Mouse (Mus musculus): Measurements from ENCODE around the gene Slc4a8. TPM values are rescaled to one million over a fixed set of nuclear protein-coding genes. Genes with fewer than 3 reads are reported as not detected.
A peak's percentile ranks its signal among the peaks of the same experiment; 100 is the strongest.
"Not testable (repeated sequence)": the region's sequence is repeated elsewhere in the genome, so short reads cannot be mapped to it uniquely, and the experiment has no call there.

Slc4a8 gene
- polyA plus RNA-seq, 1 experiment from 2014 or later, result 23.6 TPM

DNA sequence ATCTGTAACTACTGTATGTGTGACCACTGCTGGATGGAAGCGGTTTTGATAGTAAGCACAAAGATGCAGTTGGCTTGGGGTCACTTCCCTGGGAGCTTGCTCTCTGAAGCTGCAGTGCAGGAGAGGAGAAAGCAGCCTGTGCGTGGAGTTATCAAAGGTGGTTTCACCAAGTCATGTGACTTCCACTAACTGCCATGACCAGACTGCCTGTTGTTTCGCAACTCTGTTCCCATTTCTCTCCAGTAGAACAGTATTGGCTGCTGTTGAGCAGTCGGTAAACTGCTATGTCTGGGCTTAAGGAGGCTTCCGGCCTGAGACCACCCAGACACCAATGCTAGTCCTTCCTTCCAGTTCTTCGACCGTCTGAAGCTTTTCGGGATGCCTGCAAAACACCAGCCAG, 48.7 kb downstream of the Slc4a8 start:
- Histone ChIP-seq H3K27me3 (ENCODE audit: control insufficient read depth, insufficient read depth, low read length) (no peaks in the 10 kb centered on the region), H3K4me2 (replicated peaks) (no peak overlapping the region), H3K4me3 (replicated peaks; ENCODE audit: low read length) (no peak overlapping the region), H3K36me3 (replicated peaks; ENCODE audit: control insufficient read depth, insufficient read depth) (peaks cover 87% of the 10 kb centered on the region), H3K4me1 (replicated peaks; ENCODE audit: control insufficient read depth, insufficient read depth, low read length) (0 out of 2 replicates have a peak, but pooled peaks cover 4% of the 10 kb centered on the region), H3K9me3 (ENCODE audit: control insufficient read depth, low read length) (no peaks in the 10 kb centered on the region), H3K9ac (no peak overlapping the region), H3K27ac (no peak overlapping the region)
- ATAC-seq (ENCODE audit: low FRiP score) (no peak), DNase-seq (ENCODE audit: low spot score) (no peak)
- WGBS, result 92% methylated on average over 8 of the region's 8 CpGs

DNA sequence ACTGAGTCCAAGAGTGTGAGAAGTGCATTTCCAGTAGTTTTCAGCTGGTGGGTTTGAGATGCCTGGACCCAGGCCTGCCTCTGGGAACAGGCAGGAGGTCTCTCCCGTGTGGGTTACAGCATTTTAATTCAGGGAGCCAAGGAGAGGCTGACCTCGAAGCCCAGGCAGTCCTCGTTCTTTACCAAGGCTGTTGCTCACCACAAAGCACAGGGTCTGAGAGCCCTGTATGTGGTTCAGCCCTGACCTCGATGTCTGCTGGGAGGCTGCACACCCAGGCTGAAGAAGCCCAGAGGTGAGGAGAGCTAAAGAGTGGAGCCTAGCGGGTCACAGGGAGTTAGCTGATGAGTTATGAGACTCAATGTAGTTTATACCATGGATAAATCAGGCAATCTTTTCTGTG, 52.0 kb downstream of the Slc4a8 start:
- ATAC-seq (ENCODE audit: low FRiP score) (no peak), DNase-seq (ENCODE audit: low spot score) (no peak)
- Histone ChIP-seq H3K36me3 (replicated peaks; ENCODE audit: control insufficient read depth, insufficient read depth) (peaks cover 90% of the 10 kb centered on the region), H3K27ac (no peak overlapping the region), H3K27me3 (ENCODE audit: control insufficient read depth, insufficient read depth, low read length) (no peaks in the 10 kb centered on the region), H3K4me2 (replicated peaks) (no peak overlapping the region), H3K9me3 (ENCODE audit: control insufficient read depth, low read length) (no peaks in the 10 kb centered on the region), H3K4me3 (replicated peaks; ENCODE audit: low read length) (no peak overlapping the region), H3K4me1 (replicated peaks; ENCODE audit: control insufficient read depth, insufficient read depth, low read length) (0 out of 2 replicates have a peak, but pooled peaks cover 4% of the 10 kb centered on the region), H3K9ac (no peak overlapping the region)
- 64% methylated on average over 5 of the region's 5 CpGs for WGBS

DNA sequence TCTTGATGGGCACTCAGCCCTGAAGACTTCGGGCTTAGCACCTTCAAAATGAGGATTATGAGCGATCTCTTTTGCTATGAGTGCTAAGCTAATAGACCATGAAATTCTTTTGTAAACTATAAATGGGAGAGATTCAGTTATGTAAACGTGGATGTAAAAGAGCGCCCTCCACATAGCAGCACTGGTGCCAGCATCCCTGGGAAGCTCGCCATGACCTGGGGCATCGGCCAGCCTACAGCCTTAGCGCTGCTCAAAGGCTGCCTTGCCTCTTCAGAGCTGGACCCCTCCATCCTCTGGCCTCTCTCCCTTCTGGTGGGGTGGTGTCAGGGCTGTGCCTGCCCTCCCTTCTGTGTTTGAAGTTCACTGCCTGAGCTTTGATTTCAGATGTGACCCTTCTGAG, 52.5 kb downstream of the Slc4a8 start:
- Histone ChIP-seq H3K4me1 (replicated peaks; ENCODE audit: control insufficient read depth, insufficient read depth, low read length) (0 out of 2 replicates have a peak, but pooled peaks cover 4% of the 10 kb centered on the region), H3K4me2 (replicated peaks) (no peak overlapping the region), H3K27me3 (ENCODE audit: control insufficient read depth, insufficient read depth, low read length) (no peaks in the 10 kb centered on the region), H3K27ac (no peak overlapping the region), H3K4me3 (replicated peaks; ENCODE audit: low read length) (no peak overlapping the region), H3K9me3 (ENCODE audit: control insufficient read depth, low read length) (no peaks in the 10 kb centered on the region), H3K9ac (no peak overlapping the region), H3K36me3 (replicated peaks; ENCODE audit: control insufficient read depth, insufficient read depth) (peaks cover 88% of the 10 kb centered on the region)
- WGBS, result 44% methylated on average over 7 of the region's 7 CpGs
- no peak for ATAC-seq (ENCODE audit: low FRiP score)
- DNase-seq (ENCODE audit: low spot score), result no peak

DNA sequence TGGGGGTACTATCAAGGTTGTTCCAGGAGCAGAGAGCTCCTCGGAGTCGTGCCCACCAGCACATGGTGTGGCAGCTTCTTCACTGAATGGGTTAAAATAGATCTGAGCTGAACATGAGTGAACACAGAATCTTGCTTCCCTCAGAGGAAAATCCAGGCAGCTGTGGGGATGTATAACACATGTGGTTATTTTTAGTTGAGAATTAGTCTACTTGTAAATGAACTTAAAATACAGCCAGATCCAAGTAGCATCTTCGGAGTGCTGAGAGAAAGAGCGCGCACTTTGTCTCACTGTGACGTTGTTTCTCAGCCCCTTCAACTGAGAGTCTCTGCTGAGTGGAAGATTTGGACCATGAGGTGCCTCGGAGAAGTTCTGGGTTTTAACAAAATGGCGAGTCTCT, 53.8 kb downstream of the Slc4a8 start:
- H3K27me3 ChIP-seq (ENCODE audit: control insufficient read depth, insufficient read depth, low read length), result no peaks in the 10 kb centered on the region
- no peak for ATAC-seq (ENCODE audit: low FRiP score)
- H3K9me3 ChIP-seq (ENCODE audit: control insufficient read depth, low read length), result no peaks in the 10 kb centered on the region
- no peak overlapping the region for H3K9ac ChIP-seq
- 87% methylated on average over 8 of the region's 8 CpGs for WGBS
- H3K36me3 ChIP-seq (replicated peaks; ENCODE audit: control insufficient read depth, insufficient read depth), result peaks cover 76% of the 10 kb centered on the region
- H3K4me2 ChIP-seq (replicated peaks), result no peak overlapping the region
- no peak overlapping the region for H3K27ac ChIP-seq
- H3K4me1 ChIP-seq (replicated peaks; ENCODE audit: control insufficient read depth, insufficient read depth, low read length), result 0 out of 2 replicates have a peak, but pooled peaks cover 4% of the 10 kb centered on the region
- H3K4me3 ChIP-seq (replicated peaks; ENCODE audit: low read length), result no peak overlapping the region
- no peak for DNase-seq (ENCODE audit: low spot score)

DNA sequence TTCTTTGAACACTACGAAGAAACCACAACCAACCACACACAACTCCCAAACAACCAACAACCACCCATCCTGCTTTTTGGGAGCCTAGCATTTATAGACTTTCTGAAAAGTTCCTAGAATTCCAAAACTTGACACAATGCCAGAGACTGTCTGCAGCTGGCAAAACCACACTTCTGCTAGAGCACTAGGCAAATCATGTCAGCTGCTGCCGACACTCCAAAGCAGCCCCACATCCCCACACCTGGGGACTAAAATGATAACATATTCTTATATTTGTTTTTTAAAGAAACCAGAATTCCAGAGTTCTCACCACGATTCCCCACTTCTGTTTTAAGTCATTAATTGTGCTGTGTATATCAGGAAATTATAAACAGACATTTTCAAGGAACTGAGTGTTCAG, 57.3 kb downstream of the Slc4a8 start:
- Histone ChIP-seq H3K4me2 (replicated peaks) (no peak overlapping the region), H3K9me3 (ENCODE audit: control insufficient read depth, low read length) (no peaks in the 10 kb centered on the region), H3K36me3 (replicated peaks; ENCODE audit: control insufficient read depth, insufficient read depth) (peaks cover 40% of the 10 kb centered on the region), H3K27me3 (ENCODE audit: control insufficient read depth, insufficient read depth, low read length) (no peaks in the 10 kb centered on the region; the same call in 1 of the 2 replicates), H3K4me3 (replicated peaks; ENCODE audit: low read length) (no peak overlapping the region), H3K9ac (no peak overlapping the region), H3K27ac (no peak overlapping the region), H3K4me1 (replicated peaks; ENCODE audit: control insufficient read depth, insufficient read depth, low read length) (0 out of 2 replicates have a peak, but pooled peaks cover 4% of the 10 kb centered on the region)
- WGBS, result 95% methylated on average over 3 of the region's 3 CpGs
- ATAC-seq (ENCODE audit: low FRiP score) (no peak), DNase-seq (ENCODE audit: low spot score) (no peak)

DNA sequence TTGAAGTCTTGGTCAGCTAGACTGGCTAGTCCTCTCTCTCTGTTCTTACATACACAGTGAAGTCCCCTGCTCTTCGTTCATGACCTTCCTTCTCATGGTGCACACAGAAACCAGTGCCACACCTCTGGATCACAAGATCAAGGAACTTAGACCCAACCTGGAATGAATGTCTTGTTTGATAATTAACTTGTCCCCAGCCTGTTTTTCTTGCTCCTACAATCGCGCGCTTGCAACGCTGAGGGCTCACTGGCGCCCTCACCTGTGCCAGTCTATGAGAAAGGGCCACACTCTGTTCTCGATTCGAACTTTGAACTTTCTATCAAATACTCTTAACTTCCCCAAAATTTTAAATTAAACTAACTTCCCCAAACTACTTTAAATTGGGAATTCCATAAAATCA, 60.3 kb downstream of the Slc4a8 start:
- Histone ChIP-seq H3K9me3 (ENCODE audit: control insufficient read depth, low read length) (no peaks in the 10 kb centered on the region), H3K27me3 (ENCODE audit: control insufficient read depth, insufficient read depth, low read length) (peaks cover 6% of the 10 kb centered on the region; the same call in 1 of the 2 replicates), H3K9ac (no peak overlapping the region), H3K36me3 (replicated peaks; ENCODE audit: control insufficient read depth, insufficient read depth) (peaks cover 16% of the 10 kb centered on the region; the same call in 1 of the 2 replicates), H3K4me1 (replicated peaks; ENCODE audit: control insufficient read depth, insufficient read depth, low read length) (peaks cover 7% of the 10 kb centered on the region; the same call in 1 of the 2 replicates), H3K4me3 (replicated peaks; ENCODE audit: low read length) (no peak overlapping the region), H3K4me2 (replicated peaks) (no peak overlapping the region), H3K27ac (no peak overlapping the region)
- WGBS, result 65% methylated on average over 8 of the region's 8 CpGs
- no peak for DNase-seq (ENCODE audit: low spot score)
- no peak for ATAC-seq (ENCODE audit: low FRiP score)

DNA sequence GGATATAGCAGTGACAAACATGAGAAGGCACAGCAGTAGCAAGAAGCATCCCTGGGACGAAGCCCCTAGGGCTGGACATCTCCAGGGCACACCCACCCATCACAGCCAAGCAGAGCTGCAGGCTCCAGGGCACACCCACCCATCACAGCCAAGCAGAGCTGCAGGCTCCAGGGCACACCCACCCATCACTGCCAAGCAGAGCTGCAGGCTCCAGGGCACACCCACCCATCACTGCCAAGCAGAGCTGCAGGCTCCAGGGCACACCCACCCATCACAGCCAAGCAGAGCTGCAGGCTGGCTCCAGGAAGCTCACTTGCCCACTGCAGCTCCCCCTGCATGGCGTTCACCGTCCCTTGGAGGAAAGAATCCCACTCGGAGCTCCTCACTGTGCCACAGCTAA, 60.8 kb downstream of the Slc4a8 start:
- H3K27ac ChIP-seq; H3K4me1 ChIP-seq (replicated peaks; ENCODE audit: control insufficient read depth, insufficient read depth, low read length); H3K27me3 ChIP-seq (ENCODE audit: control insufficient read depth, insufficient read depth, low read length); ATAC-seq (ENCODE audit: low FRiP score); H3K4me3 ChIP-seq (replicated peaks; ENCODE audit: low read length); H3K9ac ChIP-seq; H3K4me2 ChIP-seq (replicated peaks); H3K9me3 ChIP-seq (ENCODE audit: control insufficient read depth, low read length); DNase-seq (ENCODE audit: low spot score): not testable (repeated sequence)
- peaks cover 11% of the 10 kb centered on the region; the same call in 1 of the 2 replicates for H3K36me3 ChIP-seq (replicated peaks; ENCODE audit: control insufficient read depth, insufficient read depth)
- WGBS, result 57% methylated on average over 4 of the region's 4 CpGs

DNA sequence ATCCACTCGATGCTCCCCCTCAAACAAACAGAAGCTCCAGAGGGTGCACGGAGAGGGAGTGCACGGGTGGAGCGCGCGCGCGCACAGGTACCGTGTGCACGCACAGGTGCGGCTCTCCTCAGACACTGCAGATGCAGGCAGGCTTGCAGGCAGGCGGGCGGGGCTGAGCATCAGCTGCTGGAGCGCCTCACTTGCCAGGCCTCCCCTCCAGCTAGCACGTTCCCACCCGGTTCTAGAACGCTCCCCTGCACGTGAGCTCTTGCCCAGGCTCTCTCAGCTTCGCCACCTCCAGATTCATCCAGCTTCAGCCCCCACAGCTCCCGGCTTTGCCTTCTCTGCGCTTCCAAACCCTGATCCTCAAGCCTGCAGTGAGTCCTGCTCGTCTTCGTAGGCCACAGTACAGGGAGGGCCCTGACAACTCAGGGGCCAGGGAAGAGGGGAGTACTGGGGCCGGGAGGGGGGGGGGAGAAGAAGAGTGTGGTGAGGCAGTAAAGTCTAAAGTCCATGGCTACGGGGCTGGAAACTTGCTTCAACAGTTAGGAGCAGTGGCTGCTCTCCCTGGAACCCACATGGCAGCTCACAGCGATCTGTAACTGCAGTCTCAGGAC, 63.8 kb downstream of the Slc4a8 start:
- Histone ChIP-seq H3K4me1 (replicated peaks; ENCODE audit: control insufficient read depth, insufficient read depth, low read length) (peaks cover 7% of the 10 kb centered on the region; the same call in 1 of the 2 replicates), H3K9me3 (ENCODE audit: control insufficient read depth, low read length) (no peaks in the 10 kb centered on the region), H3K4me2 (replicated peaks) (peak overlapping the region; percentile 49), H3K9ac (peak overlapping the region; percentile 35), H3K27me3 (ENCODE audit: control insufficient read depth, insufficient read depth, low read length) (peaks cover 6% of the 10 kb centered on the region; the same call in 1 of the 2 replicates), H3K27ac (no peak overlapping the region), H3K4me3 (replicated peaks; ENCODE audit: low read length) (peak overlapping the region; percentile 20), H3K36me3 (replicated peaks; ENCODE audit: control insufficient read depth, insufficient read depth) (no peaks in the 10 kb centered on the region)
- ATAC-seq (ENCODE audit: low FRiP score), result peak; percentile 57; the same call in 1 of the 2 replicates
- no peak for DNase-seq (ENCODE audit: low spot score)
- 24% methylated on average over 23 of the region's 26 CpGs for WGBS

DNA sequence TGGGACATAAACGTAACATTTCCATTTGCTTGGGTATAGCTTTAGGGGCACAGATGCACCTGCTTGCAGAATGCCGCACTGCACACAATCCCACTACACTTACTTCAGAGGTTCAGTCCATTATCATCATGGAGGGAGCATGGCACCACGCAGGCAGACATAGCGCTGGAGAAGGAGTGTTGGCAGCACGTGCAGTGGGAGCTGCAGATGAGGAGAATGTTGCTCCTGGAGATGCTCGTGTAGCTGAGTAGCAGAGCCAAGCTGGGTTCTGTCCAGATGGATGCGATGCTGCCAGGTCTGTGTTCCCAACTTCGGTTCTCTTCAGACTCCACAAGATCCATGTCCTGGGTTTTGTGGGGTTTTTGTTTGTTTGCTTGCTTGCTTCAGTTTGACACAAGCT, 64.5 kb downstream of the Slc4a8 start:
- Histone ChIP-seq H3K9ac (no peak overlapping the region), H3K9me3 (ENCODE audit: control insufficient read depth, low read length) (no peaks in the 10 kb centered on the region), H3K4me1 (replicated peaks; ENCODE audit: control insufficient read depth, insufficient read depth, low read length) (peaks cover 7% of the 10 kb centered on the region; the same call in 1 of the 2 replicates), H3K27ac (no peak overlapping the region), H3K4me3 (replicated peaks; ENCODE audit: low read length) (no peak overlapping the region), H3K36me3 (replicated peaks; ENCODE audit: control insufficient read depth, insufficient read depth) (no peaks in the 10 kb centered on the region), H3K4me2 (replicated peaks) (no peak overlapping the region), H3K27me3 (ENCODE audit: control insufficient read depth, insufficient read depth, low read length) (peaks cover 6% of the 10 kb centered on the region; the same call in 1 of the 2 replicates)
- DNase-seq (ENCODE audit: low spot score) (no peak), ATAC-seq (ENCODE audit: low FRiP score) (no peak)
- 81% methylated on average over 8 of the region's 8 CpGs for WGBS

All from hindbrain, embryonic 14.5 days (tissue).